ENCODE assay signal across 28 mouse cellular contexts in genomic region chr11:121075655-121076054, GRCm38 (mm10). TPM values are rescaled to one million over a fixed set of nuclear protein-coding genes. Genes with fewer than 3 reads are reported as not detected.
DNase-seq lines count a peak whose midpoint lies in the region; ATAC-seq lines count a peak whose summit lies in the region.
"Had no signal": no experiment of that assay in that cellular context is flagged by ENCODE, and none has a peak within 500 bp of the region (broad histone marks: within the 10 kb centered on the region; RNA-seq: fewer than 3 reads in every experiment).

No protein-coding gene starts in this region.

- H3K36me3 ChIP-seq in heart, embryonic 11.5 days (ENCODE audit: control insufficient read depth, insufficient read depth, low read length), result no peaks in the 10 kb centered on the region
- H3K36me3 ChIP-seq: embryonic facial prominence, embryonic 10.5 days; embryonic facial prominence, embryonic 12.5 days; forebrain, embryonic 10.5 days; forebrain, embryonic 12.5 days had no signal

- no peak overlapping the region for H3K27ac ChIP-seq in heart, embryonic 11.5 days (ENCODE audit: low read depth, low read length)
- H3K27ac ChIP-seq: embryonic facial prominence, embryonic 10.5 days; embryonic facial prominence, embryonic 12.5 days; forebrain, embryonic 10.5 days; forebrain, embryonic 12.5 days had no signal

- no peak overlapping the region for H3K9ac ChIP-seq in heart, embryonic 11.5 days (ENCODE audit: low read depth, low read length)
- H3K9ac ChIP-seq: embryonic facial prominence, embryonic 12.5 days; forebrain, embryonic 12.5 days had no signal

- no peak overlapping the region for H3K4me2 ChIP-seq in heart, embryonic 11.5 days
- H3K4me2 ChIP-seq: embryonic facial prominence, embryonic 12.5 days; forebrain, embryonic 12.5 days had no signal

- 72% methylated on average over 5 of the region's 5 CpGs for WGBS in heart, embryonic 11.5 days (ENCODE audit: insufficient replicate concordance)

- no peak overlapping the region for H3K4me3 ChIP-seq in heart, embryonic 11.5 days (ENCODE audit: low read depth, low read length)
- H3K4me3 ChIP-seq: embryonic facial prominence, embryonic 10.5 days; embryonic facial prominence, embryonic 12.5 days; forebrain, embryonic 10.5 days; forebrain, embryonic 12.5 days had no signal

- no peak for ATAC-seq in heart, embryonic 11.5 days (replicated peaks; ENCODE audit: insufficient number of reproducible peaks, low FRiP score, low TSS enrichment)
- ATAC-seq in erythroid progenitor cell, adult 5-6 weeks (replicated peaks; ENCODE audit: low FRiP score, poor library complexity, severe bottlenecking), result peak; percentile 34; the same call in 1 of the 2 replicates
- ATAC-seq in megakaryocyte, adult 5-6 weeks (ENCODE audit: poor library complexity, severe bottlenecking), result 0 out of 2 replicates have a peak, but pooled peaks have one; percentile 24
- ATAC-seq: activated CD4-positive, CD25-positive, alpha-beta regulatory T cell, adult 4 months; forebrain, embryonic 14.5 days; forebrain, embryonic 16.5 days; Patski had no signal

- DNase-seq in heart, adult 11 months, result peak; percentile 71
- no peak for DNase-seq in layer of hippocampus, adult 18-20 months (ENCODE audit: low spot score in 2 of 2)
- no peak for DNase-seq in testis, postnatal 14 days (ENCODE audit: low spot score)
- DNase-seq in right cerebral cortex, adult 18-20 months, result no peak
- DNase-seq: adrenal gland, adult 8-10 months; adrenal gland, postnatal 14 days; adrenal gland, postnatal 36 days; B cell, adult 2 months; cerebellum, adult 11-12 months; cerebellum, adult 2 months; cerebellum, adult 9-10 months; cerebellum, postnatal 10 days; cerebellum, postnatal 25 days had no signal

- H3K9me3 ChIP-seq in heart, embryonic 11.5 days (replicated peaks; ENCODE audit: control insufficient read depth, low read length), result no peaks in the 10 kb centered on the region
- H3K9me3 ChIP-seq: embryonic facial prominence, embryonic 10.5 days; embryonic facial prominence, embryonic 12.5 days; forebrain, embryonic 10.5 days; forebrain, embryonic 12.5 days had no signal

- no peaks in the 10 kb centered on the region for H3K4me1 ChIP-seq in heart, embryonic 11.5 days (ENCODE audit: control insufficient read depth, insufficient read depth, low read length)
- H3K4me1 ChIP-seq: embryonic facial prominence, embryonic 10.5 days; embryonic facial prominence, embryonic 12.5 days; forebrain, embryonic 10.5 days; forebrain, embryonic 12.5 days had no signal

- H3K27me3 ChIP-seq in heart, embryonic 11.5 days (ENCODE audit: control insufficient read depth, insufficient read depth, low read length), result no peaks in the 10 kb centered on the region
- H3K27me3 ChIP-seq: embryonic facial prominence, embryonic 12.5 days; forebrain, embryonic 12.5 days had no signal

RNA-seq across cellular contexts. Expression of gene Sectm1a, which starts 5.4 kb away (rescaled TPM):
- not detected in 2 replicates for polyA plus RNA-seq in heart, embryonic 11.5 days (2014; fragmentation: Nextera tagmentation; extraction: Ambion mirVana)
- total RNA-seq in erythroid progenitor cell, adult 5-6 weeks (2015; ENCODE audit: low replicate concordance), result not detected in 2 replicates
- not detected in 2 replicates for total RNA-seq in erythroid progenitor cell, adult 5-6 weeks (2017; ENCODE audit: low replicate concordance)
- total RNA-seq in megakaryocyte, adult 5-6 weeks (2015), result 0.46 TPM in 1 of 2 replicates, not detected in the other
- total RNA-seq in megakaryocyte, adult 5-6 weeks (2017), result 0.88 TPM in 1 of 2 replicates, not detected in the other
- total RNA-seq in layer of hippocampus, adult 18-20 months (2021), result not detected
- total RNA-seq: adrenal gland, postnatal 14 days; adrenal gland, postnatal 36 days; ES-E14 had no signal
- polyA plus RNA-seq: activated CD4-positive, CD25-positive, alpha-beta regulatory T cell, adult 4 months; cerebellum, adult 2 months; cortical plate, adult 2 months; embryonic facial prominence, embryonic 10.5 days; embryonic facial prominence, embryonic 12.5 days; forebrain, embryonic 10.5 days; forebrain, embryonic 12.5 days; forebrain, embryonic 14.5 days; forebrain, embryonic 16.5 days had no signal

RNA-seq across cellular contexts. Expression of gene Sectm1b, which starts 12.3 kb away (rescaled TPM):
- not detected in 2 replicates for polyA plus RNA-seq in heart, embryonic 11.5 days (2014; fragmentation: Nextera tagmentation; extraction: Ambion mirVana)
- not detected in 2 replicates for total RNA-seq in erythroid progenitor cell, adult 5-6 weeks (2015; ENCODE audit: low replicate concordance)
- total RNA-seq in erythroid progenitor cell, adult 5-6 weeks (2017; ENCODE audit: low replicate concordance), result not detected in 2 replicates
- total RNA-seq in megakaryocyte, adult 5-6 weeks (2015), result not detected in 2 replicates
- total RNA-seq in megakaryocyte, adult 5-6 weeks (2017), result not detected in 2 replicates
- total RNA-seq in layer of hippocampus, adult 18-20 months (2021), result not detected
- total RNA-seq: adrenal gland, adult 8-10 months; adrenal gland, postnatal 14 days; adrenal gland, postnatal 36 days; ES-E14 had no signal
- polyA plus RNA-seq: activated CD4-positive, CD25-positive, alpha-beta regulatory T cell, adult 4 months; cerebellum, adult 2 months; cortical plate, adult 2 months; embryonic facial prominence, embryonic 10.5 days; embryonic facial prominence, embryonic 12.5 days; forebrain, embryonic 10.5 days; forebrain, embryonic 12.5 days; forebrain, embryonic 14.5 days; forebrain, embryonic 16.5 days had no signal

RNA-seq across cellular contexts. Expression of gene Cd7, which starts 36.4 kb away (rescaled TPM):
- 0.31 TPM in 1 of 2 replicates, not detected in the other for polyA plus RNA-seq in heart, embryonic 11.5 days (2014; fragmentation: Nextera tagmentation; extraction: Ambion mirVana)
- 4.0 and 13.0 TPM in 2 replicates for total RNA-seq in erythroid progenitor cell, adult 5-6 weeks (2015; ENCODE audit: low replicate concordance)
- total RNA-seq in erythroid progenitor cell, adult 5-6 weeks (2017; ENCODE audit: low replicate concordance), result 1.2 TPM in 1 of 2 replicates, not detected in the other
- total RNA-seq in megakaryocyte, adult 5-6 weeks (2015), result 52.3 and 53.9 TPM in 2 replicates
- total RNA-seq in megakaryocyte, adult 5-6 weeks (2017), result 14.8 and 17.3 TPM in 2 replicates
- not detected for total RNA-seq in layer of hippocampus, adult 18-20 months (2021)
- polyA plus RNA-seq: embryonic facial prominence, embryonic 10.5 days; forebrain, embryonic 10.5 days; forebrain, embryonic 12.5 days; forebrain, embryonic 14.5 days; forebrain, embryonic 16.5 days; Patski had no signal

RNA-seq across cellular contexts. Expression of gene Tex19.2, which starts 42.8 kb away (rescaled TPM):
- polyA plus RNA-seq in heart, embryonic 11.5 days (2014; fragmentation: Nextera tagmentation; extraction: Ambion mirVana), result not detected in 2 replicates
- not detected in 2 replicates for total RNA-seq in erythroid progenitor cell, adult 5-6 weeks (2015; ENCODE audit: low replicate concordance)
- total RNA-seq in erythroid progenitor cell, adult 5-6 weeks (2017; ENCODE audit: low replicate concordance), result not detected in 2 replicates
- not detected in 2 replicates for total RNA-seq in megakaryocyte, adult 5-6 weeks (2015)
- not detected in 2 replicates for total RNA-seq in megakaryocyte, adult 5-6 weeks (2017)
- total RNA-seq in layer of hippocampus, adult 18-20 months (2021), result not detected
- total RNA-seq: adrenal gland, adult 18-20 months; adrenal gland, adult 8-10 months; adrenal gland, postnatal 14 days; adrenal gland, postnatal 36 days had no signal
- polyA plus RNA-seq: activated CD4-positive, CD25-positive, alpha-beta regulatory T cell, adult 4 months; cerebellum, adult 2 months; cortical plate, adult 2 months; embryonic facial prominence, embryonic 10.5 days; embryonic facial prominence, embryonic 14.5 days; forebrain, embryonic 12.5 days; forebrain, embryonic 14.5 days; forebrain, embryonic 16.5 days; Patski had no signal
